Mouse (Mus musculus) C2C12 (cell line): ENCODE measurements at regions not wholly inside any gene's neighbourhood (a gene's known extent, or its start where the extent isn't known, plus 50 kb on each side); places are given as distances from the start of the nearest gene placed in this dataset.

Experiments used
- H3K27me3 ChIP-seq: one replicate; pipeline ENCODE4 v1.6.1; 2011; ENCODE audit not compliant: control insufficient read depth, insufficient read depth, insufficient read length
- H3K36me3 ChIP-seq: one replicate; pipeline ENCODE4 v1.6.1; 2011; ENCODE audit not compliant: control insufficient read depth, insufficient read depth
- H3K4me3 ChIP-seq: one replicate; pipeline ENCODE4 v1.5.1; 2011; ENCODE audit warnings: mild to moderate bottlenecking, control low read depth; ENCODE audit not compliant: poor library complexity, insufficient read depth, severe bottlenecking
- H3K79me2 ChIP-seq: one replicate; pipeline ENCODE4 v1.6.1; 2011; ENCODE audit not compliant: control insufficient read depth, insufficient read depth
- H3K79me3 ChIP-seq: one replicate; pipeline ENCODE4 v1.6.1; 2011; ENCODE audit warnings: low read depth, control low read depth
- H3ac ChIP-seq: one replicate; pipeline ENCODE3; 2011; ENCODE audit warnings: low read depth; ENCODE audit not compliant: control insufficient read depth, insufficient read length
- CEBPB ChIP-seq: IDR thresholded peaks from one replicate; pipeline ENCODE4 v1.6.1; 2011; ENCODE audit warnings: low read depth, mild to moderate bottlenecking, control low read depth, moderate library complexity
- CTCF ChIP-seq: IDR thresholded peaks from one replicate; pipeline ENCODE4 v1.5.1; 2011; ENCODE audit not compliant: control insufficient read depth, insufficient read depth, insufficient read length
- FOSL1 ChIP-seq: IDR thresholded peaks from one replicate; pipeline ENCODE4 v1.8.0; 2011; ENCODE audit warnings: mild to moderate bottlenecking, low read length; ENCODE audit not compliant: poor library complexity, insufficient read depth, severe bottlenecking
- MAX ChIP-seq: IDR thresholded peaks from one replicate; pipeline ENCODE4 v1.6.1; 2011; ENCODE audit warnings: mild to moderate bottlenecking, control low read depth
- MYOD1 ChIP-seq: IDR thresholded peaks from one replicate; pipeline ENCODE4 v1.6.1; 2011; ENCODE audit warnings: low read depth; ENCODE audit not compliant: control insufficient read depth, insufficient read length
- MYOG ChIP-seq: IDR thresholded peaks from one replicate; pipeline ENCODE4 v1.6.1; 2011; ENCODE audit not compliant: control insufficient read depth, insufficient read length; ENCODE audit errors: extremely low read depth
- USF1 ChIP-seq: IDR thresholded peaks from one replicate; pipeline ENCODE4 v1.6.1; 2011; ENCODE audit warnings: low read depth, mild to moderate bottlenecking, control low read depth, moderate library complexity

GRCm38 (mm10) chr2:116772569-116772968 lies 105.9 kb upstream of the Tmco5 start:
- Histone ChIP-seq H3K79me2 (no peaks in the 10 kb centered on the region), H3K36me3 (no peaks in the 10 kb centered on the region), H3K79me3 (no peaks in the 10 kb centered on the region), H3K27me3 (no peaks in the 10 kb centered on the region), H3K4me3 (no peak overlapping the region), H3ac (no peak overlapping the region)
- TF ChIP-seq USF1 (no peak), MYOD1 (no peak), MYOG (no peak), CEBPB (no peak), CTCF (no peak), FOSL1 (no peak), MAX (no peak)

GRCm38 (mm10) chr2:116800141-116800540 lies 78.3 kb upstream of the Tmco5 start:
- no peak for TF ChIP-seq FOSL1
- no peaks in the 10 kb centered on the region for H3K79me2 ChIP-seq

GRCm38 (mm10) chr2:116801578-116801977 lies 76.9 kb upstream of the Tmco5 start:
- Histone ChIP-seq H3K36me3 (no peaks in the 10 kb centered on the region), H3K79me3 (no peaks in the 10 kb centered on the region), H3K4me3 (no peak overlapping the region), H3K27me3 (no peaks in the 10 kb centered on the region), H3ac (no peak overlapping the region), H3K79me2 (no peaks in the 10 kb centered on the region)
- TF ChIP-seq MAX (no peak), MYOG (no peak), FOSL1 (no peak), CEBPB (peak; percentile 72), MYOD1 (no peak), USF1 (no peak), CTCF (no peak)

More at GRCm38 (mm10) chr2:116800141-116800540, 78.3 kb upstream of the Tmco5 start:
- Histone ChIP-seq H3K36me3 (no peaks in the 10 kb centered on the region), H3K4me3 (no peak overlapping the region), H3K79me3 (no peaks in the 10 kb centered on the region), H3ac (no peak overlapping the region), H3K27me3 (no peaks in the 10 kb centered on the region)

- Histone ChIP-seq H3K36me3 (no peaks in the 10 kb centered on the region), H3K27me3 (no peaks in the 10 kb centered on the region), H3ac (no peak overlapping the region), H3K79me2 (no peaks in the 10 kb centered on the region), H3K4me3 (no peak overlapping the region), H3K79me3 (no peaks in the 10 kb centered on the region)
- TF ChIP-seq USF1 (no peak), MAX (no peak), CTCF (no peak), FOSL1 (no peak), MYOD1 (no peak), CEBPB (no peak), MYOG (no peak)
Measured at GRCm38 (mm10) chr2:116807207-116807606, 71.3 kb upstream of the Tmco5 start.

GRCm38 (mm10) chr2:116807636-116808035 lies 70.9 kb upstream of the Tmco5 start:
- Histone ChIP-seq H3K36me3 (no peaks in the 10 kb centered on the region), H3K79me2 (no peaks in the 10 kb centered on the region), H3ac (no peak overlapping the region), H3K4me3 (no peak overlapping the region), H3K79me3 (no peaks in the 10 kb centered on the region), H3K27me3 (no peaks in the 10 kb centered on the region)
- no peak for TF ChIP-seq CEBPB
- TF ChIP-seq MAX: no peak
- TF ChIP-seq CTCF: no peak
- TF ChIP-seq MYOG: no peak
- TF ChIP-seq FOSL1: no peak
- TF ChIP-seq MYOD1: no peak
- TF ChIP-seq USF1: no peak

- Histone ChIP-seq H3K27me3 (no peaks in the 10 kb centered on the region), H3K36me3 (no peaks in the 10 kb centered on the region), H3K4me3 (no peak overlapping the region), H3K79me2 (no peaks in the 10 kb centered on the region), H3K79me3 (no peaks in the 10 kb centered on the region), H3ac (no peak overlapping the region)
- no peak for TF ChIP-seq MAX
- TF ChIP-seq CTCF: no peak
- TF ChIP-seq FOSL1: no peak
- no peak for TF ChIP-seq MYOD1
- no peak for TF ChIP-seq USF1
- no peak for TF ChIP-seq CEBPB
- no peak for TF ChIP-seq MYOG
Measured at GRCm38 (mm10) chr2:116808113-116808512, 70.4 kb upstream of the Tmco5 start.
